Mouse (Mus musculus) stomach, postnatal 0 days (tissue): ENCODE results near the gene Rtl10.

Experiments used
- CTCF ChIP-seq: IDR thresholded peaks from 2 replicates; pipeline ENCODE4 v1.5.1; 2016; ENCODE audit warnings: antibody characterized with exemption, low read depth, mild to moderate bottlenecking, moderate library complexity
- EP300 ChIP-seq: optimal IDR thresholded peaks from 2 replicates; pipeline ENCODE3; 2016; ENCODE audit warnings: antibody characterized with exemption

- TF ChIP-seq CTCF (no peak), EP300 (no peak)
Measured at GRCm38 (mm10) chr16:18471381-18471955, 27.2 kb upstream of the Rtl10 start.
